Mouse (Mus musculus) left cerebral cortex, adult 9 months (tissue): ENCODE results near the gene Efcab14.

ENCODE experiments used
- DNase-seq, 2 experiments: peaks; one replicate each; pipeline ENCODE4 v3.0.0; 2022; ENCODE audit warnings: low spot score in 2 of 2

Gene Efcab14

DNA sequence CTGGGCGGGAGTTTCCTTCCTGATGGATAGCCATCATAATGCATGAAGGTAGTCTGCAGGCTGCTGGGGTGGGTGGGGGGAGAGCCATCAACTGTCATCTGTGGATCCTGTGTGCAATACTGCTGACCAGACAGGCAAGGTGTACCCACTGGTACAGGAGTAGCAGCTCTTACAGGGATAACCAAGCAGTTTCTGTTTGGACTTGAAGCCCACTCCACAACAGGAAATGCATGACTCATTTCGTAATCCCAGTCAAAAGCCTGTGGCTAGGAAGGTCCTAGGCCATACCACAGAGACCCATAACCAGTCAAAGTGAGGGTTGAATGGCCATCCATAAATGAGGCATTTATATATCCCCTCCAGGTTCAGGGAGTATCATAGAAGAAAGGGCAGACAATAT is 40.1 kb downstream of the Efcab14 start:
- no peak for DNase-seq

- peak; percentile 39 to 51 for DNase-seq
Measured at GRCm38 (mm10) chr4:115780269-115780668, 42.7 kb downstream of the Efcab14 start.

DNA sequence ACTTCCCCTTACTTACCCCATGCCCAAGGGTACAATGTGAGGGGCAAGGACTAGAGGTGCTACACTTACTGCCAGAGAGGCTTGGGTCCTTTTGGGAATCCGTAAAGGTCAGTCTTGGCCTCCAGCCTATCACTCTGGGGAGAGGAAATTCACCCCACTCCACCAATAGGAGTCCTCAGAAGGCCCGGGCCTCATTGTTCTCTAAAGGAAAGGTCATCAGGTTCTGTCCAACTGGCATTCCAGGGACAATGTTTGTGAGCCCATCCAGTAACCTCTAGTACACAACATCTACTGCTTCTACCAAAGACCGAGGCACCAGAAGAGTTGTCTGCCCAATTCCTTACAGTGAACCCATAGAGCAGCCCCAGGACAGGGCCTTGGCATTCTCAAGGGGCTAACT is 43.4 kb downstream of the Efcab14 start, which contains the start of gene Tex38:
TSS of gene Tex38 (minus strand) at position 101 of the 400 bp plus-strand sequence.
- DNase-seq, result no peak

- no peak for DNase-seq
Measured at GRCm38 (mm10) chr4:115782026-115782805, 44.7 kb downstream of the Efcab14 start.

GRCm38 (mm10) chr4:115784769-115785510 is 47.4 kb downstream of the Efcab14 start, which contains the start of gene Atpaf1:
Gene Atpaf1, plus strand, starts transcription at chr4:115784812.
- DNase-seq, result peak in 1 of 2 experiments; percentile 81

DNA sequence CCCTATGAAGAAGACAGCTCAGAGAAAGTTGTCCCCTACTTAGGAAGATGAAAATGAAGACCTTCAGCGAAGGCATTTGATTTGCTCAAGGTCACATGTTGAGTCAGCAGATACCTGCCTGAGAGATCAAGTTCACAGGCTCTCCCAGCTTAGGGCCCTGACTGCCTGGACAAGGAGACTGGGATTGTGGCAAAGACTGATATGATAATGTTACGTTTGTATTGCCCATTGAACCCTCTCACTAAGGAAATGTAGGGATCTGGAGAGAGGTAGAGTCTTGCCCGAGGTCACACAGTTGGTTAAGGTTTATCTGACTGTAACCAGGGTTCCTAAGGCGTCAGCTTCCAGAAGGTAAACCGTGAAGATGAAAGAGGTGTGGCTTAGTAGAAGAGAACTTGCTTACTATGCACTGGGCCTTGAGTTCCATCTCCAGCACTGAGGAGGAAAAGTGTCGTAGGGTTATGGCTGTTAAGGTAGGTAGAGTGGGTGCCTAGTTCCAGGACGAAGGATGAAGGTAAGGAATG is 48.0 kb downstream of the Efcab14 start:
- no peak for DNase-seq

GRCm38 (mm10) chr4:115790864-115791263 is 53.3 kb downstream of the Efcab14 start:
- DNase-seq, result peak; percentile 30 to 73

GRCm38 (mm10) chr4:115795360-115795759 is 57.8 kb downstream of the Efcab14 start:
- no peak for DNase-seq

DNA sequence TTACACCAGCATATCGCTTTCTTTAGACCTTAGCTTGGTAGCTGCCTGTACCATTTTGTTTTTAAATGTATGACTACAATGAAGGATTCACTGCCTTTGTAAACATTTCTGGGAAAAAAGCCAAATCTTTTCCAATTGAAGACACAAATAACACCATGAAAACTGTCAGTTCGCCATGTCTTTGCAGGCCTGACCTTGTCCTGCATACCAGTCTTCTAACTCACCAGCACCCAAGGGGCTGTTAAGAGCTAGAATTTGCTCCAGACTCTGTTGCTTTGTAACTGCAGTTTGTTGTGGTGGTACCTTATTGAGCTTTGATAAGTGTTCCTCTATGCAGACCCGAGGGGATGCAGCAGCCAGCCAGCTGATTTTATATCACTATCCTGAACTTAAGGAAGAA is 62.4 kb downstream of the Efcab14 start:
- DNase-seq, result no peak

DNA sequence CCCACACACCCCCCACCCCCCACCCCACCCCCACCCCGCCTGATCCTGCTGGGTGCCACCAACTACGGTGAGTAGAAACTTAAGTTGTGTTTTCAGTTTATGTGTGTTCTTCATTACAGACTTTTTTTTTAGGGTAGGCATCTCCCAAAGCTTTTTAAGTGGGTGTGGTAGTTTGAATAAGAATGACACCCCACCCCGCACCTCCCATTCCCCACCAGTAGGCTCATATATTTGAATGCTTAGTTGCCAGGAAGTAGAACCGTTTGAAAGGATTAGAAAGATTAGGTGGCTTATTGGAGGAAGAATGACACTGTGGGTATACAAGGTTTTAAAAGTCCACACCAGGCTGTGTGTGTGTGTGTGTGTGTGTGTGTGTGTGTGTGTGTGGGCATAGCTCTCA is 74.8 kb downstream of the Efcab14 start:
- DNase-seq, result no peak

DNA sequence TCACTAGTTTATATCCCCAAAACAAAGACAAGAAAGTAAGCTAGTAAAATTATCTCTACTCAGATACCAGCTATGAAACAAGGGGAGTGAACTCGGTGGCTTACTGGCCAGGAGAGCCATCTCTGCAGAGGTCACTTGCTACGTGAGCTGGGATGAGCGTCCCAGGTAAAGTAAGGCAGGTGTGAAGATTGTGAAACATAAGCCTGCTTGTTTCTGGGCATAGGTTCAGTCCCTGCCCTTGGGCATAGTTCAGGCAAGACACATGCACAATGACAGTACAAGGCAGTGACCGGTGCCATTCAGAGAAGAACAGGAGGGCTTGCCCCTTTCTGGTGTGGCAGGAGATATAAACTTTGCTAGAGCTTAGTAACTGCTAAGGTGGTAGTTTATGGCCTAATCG is 78.1 kb downstream of the Efcab14 start:
- DNase-seq, result no peak

GRCm38 (mm10) chr4:115820199-115820598 is 82.7 kb downstream of the Efcab14 start:
- no peak for DNase-seq

DNA sequence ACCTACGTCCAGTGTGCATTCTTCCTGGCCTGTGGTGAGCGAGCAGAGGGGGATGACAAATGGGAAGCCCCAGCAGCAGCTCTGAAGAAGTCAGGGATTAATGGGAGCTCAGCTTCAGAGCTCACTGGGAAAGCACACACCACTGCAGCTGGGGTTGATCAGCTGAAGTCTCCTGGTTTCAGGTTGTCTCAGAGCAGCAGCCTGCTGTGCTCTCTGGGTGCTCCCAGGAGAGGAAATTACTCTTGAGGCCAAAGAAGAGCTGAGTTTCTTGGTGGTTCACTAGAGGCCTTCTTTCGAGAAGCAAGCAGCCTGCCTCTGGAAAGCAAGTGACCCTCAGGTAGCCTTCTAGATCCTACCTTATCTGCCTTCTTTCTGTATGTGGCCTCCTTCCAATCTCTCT is 83.4 kb downstream of the Efcab14 start:
- DNase-seq, result no peak

DNA sequence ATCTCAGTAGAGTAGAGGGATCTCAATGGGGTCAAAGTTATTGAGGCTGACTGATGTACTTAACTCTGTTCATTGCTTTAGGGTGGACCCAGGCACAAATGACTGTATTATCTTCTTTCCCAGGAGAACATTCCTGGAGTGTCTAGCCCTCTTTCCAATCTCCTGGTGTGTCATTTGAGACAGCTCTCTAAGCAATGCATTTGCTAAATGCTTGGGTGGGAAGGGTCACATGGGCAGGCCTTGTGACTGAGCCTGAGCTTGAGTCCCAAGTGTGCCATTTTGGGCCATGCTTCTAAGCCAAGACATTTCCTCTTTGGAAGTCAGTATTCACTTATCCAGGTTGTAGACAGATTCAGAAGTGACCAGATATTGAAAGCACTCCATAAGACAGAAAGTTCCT is 83.9 kb downstream of the Efcab14 start:
- DNase-seq, result no peak

DNA sequence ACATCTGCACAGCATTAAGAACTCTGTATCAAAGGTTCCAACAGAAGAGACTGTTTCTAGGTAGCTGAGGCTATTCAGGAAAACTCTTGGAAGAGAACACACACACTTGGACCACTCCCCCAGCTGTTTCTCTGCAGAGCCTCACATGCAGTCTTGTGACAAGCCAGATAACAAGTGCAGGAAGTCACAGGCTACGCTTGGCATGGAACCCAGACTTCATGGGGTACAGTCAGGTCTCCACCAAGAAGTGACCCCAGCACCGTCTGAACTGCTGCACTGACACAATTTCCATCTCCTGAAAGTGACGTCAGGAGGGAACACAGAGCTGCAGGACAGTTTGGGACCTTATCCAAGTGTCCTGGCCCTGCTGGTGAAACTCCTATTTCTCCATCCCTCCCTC is 84.4 kb downstream of the Efcab14 start:
- DNase-seq, result no peak

GRCm38 (mm10) chr4:115824178-115824577 is 86.6 kb downstream of the Efcab14 start:
- DNase-seq, result no peak

DNA sequence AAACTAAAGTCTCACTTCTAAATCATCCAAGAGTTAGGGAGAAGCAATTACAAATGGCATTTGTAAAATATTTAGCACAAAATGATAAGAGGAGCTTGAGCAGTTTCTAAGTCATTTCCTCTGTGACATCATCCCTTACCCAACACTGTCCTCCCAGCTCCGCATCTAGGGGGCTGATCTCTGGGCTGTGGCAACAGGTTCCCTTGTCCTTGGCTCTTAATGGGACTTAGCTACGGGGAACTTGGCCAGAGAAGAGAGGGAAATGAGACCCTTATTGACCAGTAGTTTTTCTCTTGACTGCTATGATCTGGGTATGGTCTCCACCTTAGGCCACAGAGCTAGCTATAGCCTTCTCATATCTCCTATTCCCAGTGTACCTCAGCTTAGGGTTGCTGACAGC is 87.7 kb downstream of the Efcab14 start:
- DNase-seq, result no peak
